Mouse (Mus musculus) MEL (cell line): Measurements from ENCODE around the gene Dynll2. TPM values are rescaled to one million over a fixed set of nuclear protein-coding genes. Genes with fewer than 3 reads are reported as not detected.
A peak's percentile ranks its signal among the peaks of the same experiment; 100 is the strongest.
"Not testable (repeated sequence)": the region's sequence is repeated elsewhere in the genome, so short reads cannot be mapped to it uniquely, and the experiment has no call there.

Experiments used
- DNase-seq: peaks from one replicate; pipeline ENCODE4 v3.0.0; 2011; ENCODE audit warnings: low read depth, low spot score
- H3K27ac ChIP-seq: 2 replicates; pipeline ENCODE4 v1.5.1; 2012; ENCODE audit warnings: low read depth, mild to moderate bottlenecking, control low read depth, low read length, moderate library complexity; ENCODE audit not compliant: control insufficient read depth
- H3K27me3 ChIP-seq, 2 experiments: fragments of 150-350 bp in 1 of 2; sonication (generic) in 1 of 2; 2 replicates each; pipeline ENCODE4 v1.6.1; 2012; ENCODE audit warnings: low read length in 2 of 2, mild to moderate bottlenecking in 2 of 2, improper control_type of control experiment in 1 of 2, moderate library complexity in 1 of 2; ENCODE audit not compliant: insufficient read depth in 2 of 2, control insufficient read depth in 1 of 2
- H3K36me3 ChIP-seq, 2 experiments: 2 replicates each; pipeline ENCODE4 v1.6.1; 2012 to 2014; ENCODE audit warnings: low read length in 2 of 2, improper control_type of control experiment in 1 of 2, inconsistent platforms in 1 of 2, mild to moderate bottlenecking in 1 of 2; ENCODE audit not compliant: insufficient read depth in 2 of 2, control insufficient read depth in 1 of 2
- H3K4me1 ChIP-seq, 2 experiments: fragments of 150-350 bp in 1 of 2; sonication (generic) in 1 of 2; 2 replicates each; pipeline ENCODE4 v1.6.1; 2012; ENCODE audit warnings: low read length in 2 of 2, improper control_type of control experiment in 1 of 2, mild to moderate bottlenecking in 1 of 2; ENCODE audit not compliant: insufficient read depth in 2 of 2, control insufficient read depth in 1 of 2
- H3K4me3 ChIP-seq, 2 experiments: fragments of 150-350 bp in 1 of 2; sonication (generic) in 1 of 2; 2 replicates each; pipeline ENCODE4 v1.5.1; 2012; ENCODE audit warnings: low read depth in 2 of 2, low read length in 2 of 2, mild to moderate bottlenecking in 2 of 2, moderate library complexity in 2 of 2, control low read depth in 1 of 2, improper control_type of control experiment in 1 of 2; ENCODE audit not compliant: control insufficient read depth in 1 of 2, insufficient read depth in 1 of 2
- H3K79me2 ChIP-seq: 2 replicates; pipeline ENCODE4 v1.6.1; 2012; ENCODE audit warnings: mild to moderate bottlenecking, low read length, moderate library complexity; ENCODE audit not compliant: control insufficient read depth, poor library complexity, insufficient read depth
- H3K9ac ChIP-seq: 2 replicates; pipeline ENCODE4 v1.6.1; 2012; ENCODE audit warnings: low read depth, mild to moderate bottlenecking, control low read depth, low read length, moderate library complexity; ENCODE audit not compliant: control insufficient read depth, poor library complexity, severe bottlenecking
- H3K9me3 ChIP-seq: fragments of 150-350 bp; sonication (generic); replicated peaks from 2 replicates; pipeline ENCODE4 v1.6.1; 2012; ENCODE audit warnings: mild to moderate bottlenecking, low read length, improper control_type of control experiment, moderate library complexity; ENCODE audit not compliant: insufficient read depth
- BHLHE40 ChIP-seq: IDR thresholded peaks from 2 replicates; pipeline ENCODE4 v1.6.1; 2012; ENCODE audit warnings: low read depth, mild to moderate bottlenecking, inconsistent platforms, low read length, improper control_type of control experiment, borderline replicate concordance
- CTCF ChIP-seq, 3 experiments: IDR thresholded peaks in 2 of 3; conservative IDR thresholded peaks in 1 of 3; 2 replicates each; pipeline ENCODE4 v1.5.1; 2011 to 2012; ENCODE audit warnings: low read length in 3 of 3, low read depth in 2 of 3, mild to moderate bottlenecking in 2 of 3, improper control_type of control experiment in 1 of 3, inconsistent platforms in 1 of 3, mixed read lengths in 1 of 3, moderate library complexity in 1 of 3; ENCODE audit not compliant: control insufficient read depth in 1 of 3, insufficient read depth in 1 of 3, poor library complexity in 1 of 3, severe bottlenecking in 1 of 3
- GATA1 ChIP-seq: IDR thresholded peaks from 2 replicates; pipeline ENCODE4 v1.6.1; 2011; ENCODE audit warnings: low read depth, low read length, improper control_type of control experiment
- JUND ChIP-seq: IDR thresholded peaks from 2 replicates; pipeline ENCODE4 v1.6.1; 2011; ENCODE audit warnings: low read depth, mild to moderate bottlenecking, improper control_type of control experiment, low read length
- MAFK ChIP-seq: IDR thresholded peaks from 2 replicates; pipeline ENCODE4 v1.6.1; 2011; ENCODE audit warnings: low read depth, mild to moderate bottlenecking, low read length, improper control_type of control experiment, borderline replicate concordance
- MAX ChIP-seq: IDR thresholded peaks from 2 replicates; pipeline ENCODE4 v1.6.1; 2011; ENCODE audit warnings: low read length, improper control_type of control experiment
- MEF2A ChIP-seq: IDR thresholded peaks from 2 replicates; pipeline ENCODE4 v1.6.1; 2014; ENCODE audit warnings: low read depth, mild to moderate bottlenecking, inconsistent platforms, low read length, improper control_type of control experiment; ENCODE audit not compliant: poor library complexity, insufficient replicate concordance, severe bottlenecking; ENCODE audit errors: extremely low read depth
- NELFE ChIP-seq: IDR thresholded peaks from 2 replicates; pipeline ENCODE4 v1.6.1; 2011; ENCODE audit warnings: low read depth, low read length, improper control_type of control experiment
- NRF1 ChIP-seq: IDR thresholded peaks from 2 replicates; pipeline ENCODE4 v1.6.1; 2014; ENCODE audit warnings: low read depth, mild to moderate bottlenecking, inconsistent platforms, low read length, improper control_type of control experiment, moderate library complexity; ENCODE audit not compliant: poor library complexity, insufficient read depth, severe bottlenecking
- POLR2A ChIP-seq, 2 experiments: IDR thresholded peaks; 2 replicates each; pipeline ENCODE4 v1.6.1; 2011 to 2012; ENCODE audit warnings: low read length in 2 of 2, mild to moderate bottlenecking in 2 of 2, control low read depth in 1 of 2, improper control_type of control experiment in 1 of 2, low read depth in 1 of 2, moderate library complexity in 1 of 2; ENCODE audit not compliant: control insufficient read depth in 1 of 2, insufficient read depth in 1 of 2, poor library complexity in 1 of 2
- RAD21 ChIP-seq: IDR thresholded peaks from 2 replicates; pipeline ENCODE4 v1.6.1; 2011; ENCODE audit warnings: mild to moderate bottlenecking, low read depth, low read length, improper control_type of control experiment
- RCOR1 ChIP-seq: IDR thresholded peaks from 2 replicates; pipeline ENCODE4 v1.6.1; 2012; ENCODE audit warnings: low read depth, mild to moderate bottlenecking, inconsistent platforms, low read length, improper control_type of control experiment
- SMC3 ChIP-seq: IDR thresholded peaks from 2 replicates; pipeline ENCODE4 v1.6.1; 2011; ENCODE audit warnings: low read depth, low read length, improper control_type of control experiment
- TAL1 ChIP-seq: IDR thresholded peaks from 2 replicates; pipeline ENCODE4 v1.6.1; 2012; ENCODE audit warnings: mild to moderate bottlenecking, inconsistent platforms, low read length, moderate library complexity, mixed read lengths
- USF1 ChIP-seq: IDR thresholded peaks from 2 replicates; pipeline ENCODE4 v1.6.1; 2014; ENCODE audit warnings: low read depth, mild to moderate bottlenecking, inconsistent platforms, low read length, improper control_type of control experiment, moderate library complexity
- USF2 ChIP-seq, 2 experiments: IDR thresholded peaks; 2 replicates each; pipeline ENCODE4 v1.6.1; 2011 to 2012; ENCODE audit warnings: improper control_type of control experiment in 2 of 2, low read length in 2 of 2, borderline replicate concordance in 1 of 2, inconsistent platforms in 1 of 2, low read depth in 1 of 2, mild to moderate bottlenecking in 1 of 2; ENCODE audit not compliant: insufficient read depth in 1 of 2
- ZC3H11A ChIP-seq: IDR thresholded peaks from 2 replicates; pipeline ENCODE4 v1.6.1; 2012; ENCODE audit warnings: low read depth, mild to moderate bottlenecking, inconsistent platforms, low read length, improper control_type of control experiment
- ZNF384 ChIP-seq: IDR thresholded peaks from 2 replicates; pipeline ENCODE4 v1.6.1; 2012; ENCODE audit warnings: low read depth, mild to moderate bottlenecking, inconsistent platforms, low read length, improper control_type of control experiment
- polyA plus RNA-seq, 2 experiments: library from polyadenylated mRNA; stranded (reverse) in 1 of 2; unstranded in 1 of 2; fragments of >175 nt in 1 of 2; fragments of >200 nt in 1 of 2; gene quantifications; 2 replicates each; pipeline versions ENCODE4 v1.2.1 to v1.2.4; 2012; ENCODE audit warnings: low replicate concordance in 2 of 2, low read depth in 1 of 2; ENCODE audit not compliant: insufficient read length in 2 of 2, insufficient read depth in 1 of 2, missing spikeins in 1 of 2
- total RNA-seq: library from RNA; depleted of rRNA; stranded (reverse); fragments of 300-350 nt; gene quantifications from 2 replicates; pipeline ENCODE4 v1.2.3, GENCODE M21; 2012

The Dynll2 gene
- total and polyA plus RNA-seq, 3 experiments, result 38.6 to 124 (median 75.8) TPM

DNA sequence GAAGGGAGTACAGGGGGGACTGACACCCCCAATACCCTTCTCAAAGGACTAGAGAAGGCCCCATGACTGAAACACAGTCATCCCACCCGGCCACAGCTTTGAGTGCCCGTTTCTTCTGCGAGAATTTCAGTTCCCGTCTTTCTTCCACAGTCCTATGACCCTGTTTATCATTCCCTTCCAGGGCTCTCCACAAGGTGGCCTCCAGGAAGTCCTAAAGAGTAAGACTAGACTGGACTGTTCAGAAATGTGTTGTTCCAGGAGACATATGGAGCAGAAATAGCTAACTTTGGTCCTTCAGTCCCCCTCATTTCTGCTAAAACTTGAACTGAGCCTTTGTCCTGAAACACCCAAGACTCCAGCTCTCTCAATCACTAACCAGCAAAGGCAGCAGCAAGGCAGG is 8.4 kb downstream of the Dynll2 start:
- TF ChIP-seq MAFK (no peak), MAX (no peak), CTCF (IDR thresholded peaks at IDR 0.05 in 2 of 3, conservative IDR thresholded peaks at IDR 0.05 in 1 of 3; ENCODE audit: control insufficient read depth in 1 of 3, insufficient read depth in 1 of 3, low read depth in 2 of 3, low read length in 3 of 3, poor library complexity in 1 of 3, severe bottlenecking in 1 of 3) (peak in 1 of 3 experiments; percentile 5; a peak in 1 of 6 replicates)
- Histone ChIP-seq H3K4me3 (no peak overlapping the region), H3K79me2 (peaks cover 2% of the 10 kb centered on the region; the same call in 1 of the 2 replicates), H3K9me3 (no peaks in the 10 kb centered on the region), H3K4me1 (peaks cover 0 to 8% of the 10 kb centered on the region in 2 experiments; a peak in 1 of 4 replicates), H3K27me3 (no peaks in the 10 kb centered on the region), H3K27ac (no peak overlapping the region), H3K9ac (no peak overlapping the region), H3K36me3 (peaks cover 2 to 8% of the 10 kb centered on the region in 2 experiments; a peak in 3 of 4 replicates)
- no peak for DNase-seq

DNA sequence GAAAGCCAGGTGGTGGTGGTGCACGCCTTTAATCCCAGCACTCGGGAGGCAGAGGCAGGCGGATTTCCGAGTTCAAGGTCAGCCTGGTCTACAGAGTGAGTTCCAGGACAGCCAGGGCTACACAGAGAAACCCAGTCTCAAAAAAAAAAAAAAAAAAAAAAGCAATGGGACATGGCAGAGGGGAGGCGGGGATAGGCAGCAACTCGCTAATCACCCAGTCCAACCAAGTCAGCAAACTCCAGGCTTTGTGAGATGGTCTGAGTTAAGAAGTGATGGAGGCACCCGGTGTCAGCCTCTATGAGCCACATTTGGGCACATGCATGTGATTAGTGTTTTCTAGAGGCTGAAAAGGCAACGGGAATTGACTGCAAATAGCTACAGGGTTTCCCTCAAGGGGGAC is 10.3 kb downstream of the Dynll2 start:
- H3K4me1 ChIP-seq, result peaks cover 0 to 12% of the 10 kb centered on the region in 2 experiments; a peak in 1 of 4 replicates
- TF ChIP-seq ZNF384, result peak; percentile 54; the same call in 1 of the 2 replicates
- not testable (repeated sequence) for H3K27ac ChIP-seq, H3K4me3 ChIP-seq, H3K9ac ChIP-seq, H3K9me3 ChIP-seq, H3K79me2 ChIP-seq, H3K36me3 ChIP-seq, H3K27me3 ChIP-seq
- DNase-seq, result peak; percentile 15

DNA sequence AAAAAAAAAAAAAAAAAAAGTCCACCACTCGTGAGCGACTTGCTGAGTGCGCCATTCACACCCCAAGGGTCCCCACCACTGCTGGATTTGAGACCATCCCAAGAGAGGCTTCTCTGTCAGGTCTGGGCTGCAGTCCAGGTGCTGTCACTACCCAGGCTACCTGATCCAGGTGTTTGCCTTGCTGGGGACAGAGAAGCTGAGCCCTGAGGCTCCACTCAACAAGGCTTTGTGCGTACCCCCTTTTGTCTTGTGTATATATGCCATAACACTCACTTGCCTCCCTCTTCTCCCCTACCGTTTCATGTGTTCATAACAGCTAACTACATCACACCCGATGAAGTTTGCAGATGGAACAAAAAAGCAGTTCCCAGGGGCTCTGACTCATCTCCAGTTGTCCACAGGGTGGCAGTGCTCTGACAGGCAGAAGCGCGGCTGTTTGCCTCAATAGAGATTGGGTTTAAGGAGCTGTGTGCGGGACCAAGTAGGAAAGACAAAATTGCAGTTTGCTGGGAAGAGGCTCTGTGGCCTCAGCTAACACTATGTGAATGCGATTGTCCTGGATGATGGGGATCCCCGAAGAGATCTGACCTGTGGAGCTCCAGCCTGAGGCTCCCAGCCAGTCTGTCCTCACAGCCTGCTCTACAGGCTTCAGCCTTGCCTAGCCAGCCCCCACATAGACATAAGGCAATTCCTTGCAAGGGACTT is 12.7 kb downstream of the Dynll2 start:
- Histone ChIP-seq H3K36me3 (peaks cover 0 to 2% of the 10 kb centered on the region in 2 experiments; a peak in 1 of 4 replicates), H3K4me3 (0 out of 4 replicates have a peak overlapping the region, but pooled peaks of 1 of the 2 experiments have one; percentile 13), H3K27ac (no peak overlapping the region), H3K27me3 (no peaks in the 10 kb centered on the region), H3K9ac (peak overlapping the region; percentile 28), H3K79me2 (no peaks in the 10 kb centered on the region), H3K9me3 (no peaks in the 10 kb centered on the region), H3K4me1 (peaks cover 0 to 12% of the 10 kb centered on the region in 2 experiments; a peak in 1 of 4 replicates)
- DNase-seq, result peak; percentile 87
- TF ChIP-seq NRF1 (no peak), GATA1 (no peak), ZC3H11A (peak; percentile 60), RAD21 (peak; percentile 84), SMC3 (peak; percentile 92), CTCF (IDR thresholded peaks at IDR 0.05 in 2 of 3, conservative IDR thresholded peaks at IDR 0.05 in 1 of 3; ENCODE audit: control insufficient read depth in 1 of 3, insufficient read depth in 1 of 3, low read depth in 2 of 3, low read length in 3 of 3, poor library complexity in 1 of 3, severe bottlenecking in 1 of 3) (peak; percentile 78 to 93 (median 89)), POLR2A (IDR thresholded peaks at IDR 0.05; ENCODE audit: control insufficient read depth in 1 of 2, insufficient read depth in 1 of 2, low read depth in 1 of 2, low read length in 2 of 2, poor library complexity in 1 of 2) (no peak), MEF2A (no peak), MAFK (no peak), RCOR1 (no peak), ZNF384 (peak; percentile 58), TAL1 (no peak), USF1 (no peak), JUND (no peak), BHLHE40 (no peak), NELFE (no peak), USF2 (IDR thresholded peaks at IDR 0.05; ENCODE audit: borderline replicate concordance in 1 of 2, insufficient read depth in 1 of 2, low read depth in 1 of 2, low read length in 2 of 2) (no peak)
